Mouse (Mus musculus): Measurements from ENCODE around the gene Olfr427.
"Not testable (repeated sequence)": the region's sequence is repeated elsewhere in the genome, so short reads cannot be mapped to it uniquely, and the experiment has no call there.

Olfr427 gene
- long read RNA-seq, experiment 1, result 0 reads
- long read RNA-seq, experiment 2, result 0 reads

DNA sequence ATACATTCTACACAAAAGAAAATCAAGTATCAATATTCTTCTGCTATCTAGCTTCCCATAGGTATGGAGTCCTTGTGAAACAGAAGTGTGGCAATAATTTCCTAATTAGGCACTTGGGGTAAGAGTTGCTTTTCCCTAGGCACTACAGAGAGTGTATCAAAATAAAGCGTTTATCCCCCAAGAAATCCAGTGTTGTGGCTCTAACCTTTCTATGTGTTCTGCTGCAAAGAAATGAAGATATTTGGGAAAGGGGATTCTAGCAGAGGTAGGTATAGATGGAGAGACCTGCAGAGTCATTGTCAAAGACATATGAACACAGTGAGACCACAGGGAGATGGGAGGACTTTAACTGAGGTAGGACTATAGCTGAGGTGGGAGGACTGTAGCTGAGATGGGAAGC lies at the start of gene Olfr427:
Gene Olfr427, plus strand, starts transcription at position 301 of the 400 bp plus-strand sequence.
- intact Hi-C loops (cut with DNase I), result no loop called here

DNA sequence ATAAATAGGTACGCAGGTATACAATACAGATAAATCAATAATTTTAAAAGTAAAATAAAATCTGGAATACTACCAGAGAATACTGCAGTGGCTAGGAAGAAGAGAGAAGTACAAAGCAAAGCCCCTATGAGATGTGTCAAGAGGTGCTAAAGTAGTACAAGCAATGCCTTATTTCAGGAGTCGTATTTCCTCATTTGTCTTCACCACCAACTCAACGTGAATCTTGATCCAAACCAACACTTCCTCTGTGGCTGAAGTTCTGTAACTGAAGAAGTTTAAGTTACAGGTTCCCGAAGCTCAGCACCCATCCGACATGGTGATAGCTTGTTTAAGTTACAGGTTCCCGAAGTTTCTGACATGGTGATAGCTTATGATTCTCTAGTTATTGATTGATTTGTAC lies 48.5 kb upstream of the Olfr427 start:
- intact Hi-C loops (cut with DNase I), result not testable (repeated sequence)

DNA sequence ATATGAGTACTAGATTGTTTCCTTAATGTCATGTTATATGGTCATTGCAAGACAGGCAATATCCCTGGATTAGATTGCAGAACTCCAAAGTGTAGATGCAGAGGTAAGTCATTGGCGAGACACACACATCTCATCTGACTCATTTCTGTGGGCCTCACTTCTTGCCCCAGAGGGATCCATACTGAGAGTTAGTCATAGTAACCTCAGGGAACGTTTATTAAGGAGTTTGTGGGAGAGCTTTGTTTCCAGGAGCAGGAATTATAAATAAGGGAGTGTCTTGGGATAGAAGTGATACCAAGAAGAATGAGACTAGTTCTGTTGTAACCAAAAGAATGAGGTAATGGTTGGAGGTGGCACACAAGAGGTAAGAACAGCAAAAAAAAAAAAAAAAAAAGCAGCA lies 47.8 kb upstream of the Olfr427 start, which contains the start of gene Olfr432:
Gene Olfr432, plus strand, starts transcription at position 313 of the 400 bp plus-strand sequence.
- intact Hi-C loops (cut with DNase I), result no loop called here

DNA sequence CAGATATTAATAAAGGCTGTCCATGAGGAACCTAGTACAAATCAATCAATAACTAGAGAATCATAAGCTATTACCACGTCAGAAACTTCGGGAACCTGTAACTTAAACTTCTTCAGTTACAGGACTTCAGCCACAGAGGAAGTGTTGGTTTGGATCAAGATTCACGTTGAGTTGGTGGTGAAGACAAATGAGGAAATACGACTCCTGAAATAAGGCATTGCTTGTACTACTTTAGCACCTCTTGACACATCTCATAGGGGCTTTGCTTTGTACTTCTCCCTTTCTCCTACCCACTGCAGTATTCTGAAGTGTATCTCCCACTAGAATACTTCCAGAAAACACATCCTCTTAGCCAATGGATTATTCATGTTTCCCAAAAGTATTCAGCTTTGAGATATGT lies 47.3 kb upstream of the Olfr427 start:
- intact Hi-C loops (cut with DNase I), result not testable (repeated sequence)

DNA sequence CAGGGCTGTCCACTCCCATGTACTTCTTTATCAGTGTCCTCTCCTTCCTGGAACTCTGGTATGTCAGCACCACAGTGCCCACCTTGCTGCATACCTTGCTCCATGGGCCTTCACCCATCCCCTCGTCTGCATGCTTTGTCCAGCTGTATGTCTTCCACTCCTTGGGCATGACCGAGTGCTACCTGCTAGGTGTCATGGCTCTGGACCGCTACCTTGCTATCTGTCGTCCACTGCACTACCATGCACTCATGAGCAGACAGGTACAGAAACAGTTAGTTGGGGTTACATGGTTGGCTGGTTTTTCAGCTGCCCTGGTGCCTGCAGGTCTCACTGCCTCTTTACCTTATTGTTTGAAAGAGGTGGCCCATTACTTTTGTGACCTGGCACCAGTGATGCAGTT lies 46.2 kb upstream of the Olfr427 start:
- intact Hi-C loops (cut with DNase I), result no loop called here

DNA sequence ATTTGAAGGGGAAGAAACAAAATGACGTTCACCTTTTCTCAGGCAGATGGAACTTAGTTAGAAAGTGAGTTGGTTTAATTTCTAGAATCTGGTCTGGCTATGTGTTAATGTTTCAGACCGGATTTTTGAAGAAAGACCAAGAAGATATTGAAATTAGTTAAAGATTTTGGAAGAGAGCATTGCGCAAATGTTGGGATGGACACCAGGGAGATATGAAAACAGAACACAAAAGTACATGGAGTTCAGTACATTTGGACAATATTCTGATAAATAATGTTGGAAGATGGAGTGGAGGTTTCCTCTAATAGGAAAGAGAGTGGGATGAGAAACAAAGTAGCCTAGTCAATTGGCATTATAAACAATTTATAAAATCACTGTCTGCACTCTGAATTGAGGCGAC lies 45.2 kb upstream of the Olfr427 start:
- intact Hi-C loops (cut with DNase I), result no loop called here

DNA sequence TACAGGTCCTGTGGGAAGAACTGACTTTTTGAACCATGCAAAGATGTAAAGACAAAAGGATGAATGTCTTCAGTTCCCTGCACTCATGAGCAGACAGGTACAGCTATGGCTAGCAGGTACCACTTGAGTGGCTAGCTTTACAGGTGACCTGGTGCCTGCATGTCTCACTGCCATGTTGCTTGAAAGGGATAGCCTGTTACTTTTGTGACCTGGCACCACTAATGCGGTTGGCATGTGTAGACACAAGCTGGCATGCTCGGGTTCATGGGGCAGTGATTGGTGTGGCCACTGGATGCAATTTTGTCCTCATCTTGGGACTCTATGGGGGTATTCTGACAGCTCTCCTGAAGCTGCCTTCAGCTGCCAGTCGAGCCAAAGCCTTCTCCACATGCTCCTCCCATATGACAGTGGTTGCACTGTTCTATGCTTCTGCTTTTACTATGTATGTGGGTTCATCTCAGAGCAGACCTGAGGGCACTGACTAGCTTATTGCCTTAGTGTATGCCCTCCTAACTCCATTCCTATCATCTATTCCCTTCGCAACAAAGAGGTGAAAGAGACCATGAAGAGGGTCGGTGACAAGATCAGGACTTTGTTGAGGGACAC lies 44.7 kb upstream of the Olfr427 start:
- intact Hi-C loops (cut with DNase I), result no loop called here

DNA sequence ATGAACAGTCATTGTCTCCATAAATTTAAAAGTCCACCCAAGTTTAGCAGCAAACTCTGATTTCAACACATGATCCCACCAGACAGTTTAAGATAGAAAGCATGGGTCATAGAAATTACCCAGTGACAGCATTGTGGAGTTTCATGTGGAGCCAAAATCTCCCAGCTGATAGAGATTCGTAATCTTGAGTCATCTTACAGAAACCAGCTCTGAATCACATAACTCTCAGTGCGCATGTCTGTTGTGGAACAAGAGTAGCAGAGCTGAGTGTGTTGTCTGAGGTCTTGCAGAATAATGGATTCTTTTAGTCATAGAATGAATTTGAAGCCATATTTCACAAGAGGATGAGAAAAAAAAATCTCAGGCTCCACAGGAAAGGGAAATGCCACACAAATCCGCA lies 43.7 kb upstream of the Olfr427 start:
- intact Hi-C loops (cut with DNase I), result no loop called here

DNA sequence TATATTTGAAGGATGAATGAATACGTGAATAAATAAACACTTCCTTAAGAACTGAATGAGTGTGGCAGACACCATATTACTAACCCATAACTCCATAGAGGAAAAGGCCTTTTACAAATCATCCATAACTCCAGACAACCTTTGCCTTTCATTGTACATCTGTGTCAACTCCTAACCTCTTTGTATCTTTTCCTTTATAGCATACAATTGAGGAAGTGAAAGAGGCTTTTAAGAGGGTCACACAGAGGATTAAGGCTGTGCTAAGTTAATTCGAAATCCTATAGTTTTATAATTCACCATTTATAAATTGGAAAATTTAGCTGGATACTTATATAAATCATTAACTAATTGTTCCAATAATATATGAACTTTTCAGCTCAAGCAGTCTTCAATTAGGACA lies 41.4 kb upstream of the Olfr427 start:
- intact Hi-C loops (cut with DNase I), result no loop called here

DNA sequence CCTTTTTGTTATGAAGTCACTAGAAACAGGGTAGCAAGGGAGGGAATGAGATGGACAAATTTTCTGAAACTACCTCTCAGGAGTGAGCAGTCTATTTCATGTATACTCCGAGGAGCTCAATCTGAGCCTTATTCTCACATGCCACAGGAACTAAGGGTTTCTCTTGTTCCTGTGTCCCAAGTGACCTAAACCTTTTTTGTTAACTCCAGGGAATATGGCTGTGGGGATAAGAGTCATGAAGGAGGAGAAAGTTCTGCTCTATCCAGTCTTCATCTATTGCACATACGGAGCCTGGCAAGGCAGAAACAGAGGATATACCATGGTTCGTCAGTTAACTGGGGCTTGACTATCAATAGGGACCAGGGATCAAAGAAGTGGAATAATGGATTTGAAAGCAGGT lies 30.4 kb upstream of the Olfr427 start, which contains the start of gene Olfr430:
Gene Olfr430, plus strand, starts transcription at position 301 of the 400 bp plus-strand sequence.
- intact Hi-C loops (cut with DNase I), result no loop called here

DNA sequence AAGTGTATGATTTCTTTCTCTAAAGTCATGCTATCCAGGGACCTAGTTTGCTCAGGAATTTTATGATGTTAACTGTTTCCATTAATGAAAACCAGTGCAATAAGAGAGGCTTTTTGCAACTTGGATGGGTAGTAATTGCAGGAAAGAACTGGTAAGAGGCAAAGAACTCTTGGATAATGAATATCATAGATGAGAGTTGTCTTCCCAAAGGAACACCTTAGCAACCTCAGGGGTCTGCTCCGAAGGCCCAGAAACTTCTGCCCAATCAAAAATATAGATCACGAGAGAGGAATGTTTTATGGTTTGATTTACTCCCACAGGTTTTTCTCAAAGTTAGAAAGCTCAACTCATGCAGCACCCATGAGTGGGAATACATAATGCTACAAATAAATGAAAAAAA lies 12.7 kb upstream of the Olfr427 start, which contains the start of gene Olfr429:
Gene Olfr429, plus strand, starts transcription at position 301 of the 400 bp plus-strand sequence.
- intact Hi-C loops (cut with DNase I), result no loop called here

DNA sequence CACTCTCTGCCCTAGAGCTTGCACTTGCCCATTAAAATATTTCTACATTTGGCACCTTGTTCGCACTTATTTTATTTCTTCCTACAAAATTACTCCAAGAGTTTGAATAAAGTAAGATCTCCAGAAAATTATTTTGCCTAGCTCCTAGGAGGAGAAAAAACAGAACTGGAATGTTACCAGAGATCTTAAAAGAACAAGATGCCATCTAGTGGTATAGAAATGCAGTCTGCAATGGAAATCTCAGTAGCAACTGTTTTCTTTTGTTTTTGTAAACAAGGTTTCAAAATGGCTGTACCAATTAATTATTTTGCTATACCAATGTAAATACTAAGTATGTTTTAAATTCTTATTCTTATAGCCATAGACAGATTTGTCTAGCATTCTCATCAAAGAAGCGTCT lies 7.0 kb downstream of the Olfr427 start:
- intact Hi-C loops (cut with DNase I), result loop anchor here (5.0 kb wide), 1 partner anchor 646 kb away; no protein-coding TSS in a partner anchor

DNA sequence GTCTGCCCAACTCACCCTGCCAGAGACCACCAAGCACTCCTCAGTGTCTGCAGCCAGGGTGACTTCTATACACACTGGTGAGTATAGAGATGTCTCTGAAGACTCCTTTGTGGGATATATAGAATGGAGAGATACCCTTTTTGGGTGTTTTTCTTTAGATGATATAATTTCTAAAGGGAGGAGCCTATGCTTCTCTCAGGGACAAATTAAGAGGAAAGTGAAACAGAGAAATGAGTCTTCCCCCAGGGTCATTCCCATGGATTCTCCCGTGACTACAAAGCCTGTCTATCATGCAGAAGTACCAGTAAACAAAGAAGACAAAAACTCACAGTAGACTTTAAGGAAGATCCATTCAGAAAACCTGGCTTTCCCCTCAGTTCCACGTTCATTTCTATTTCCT lies 24.4 kb downstream of the Olfr427 start, which contains the start of gene Olfr231:
Gene Olfr231, minus strand, starts transcription at position 101 of the 400 bp plus-strand sequence.
- intact Hi-C loops (cut with DNase I), result no loop called here

DNA sequence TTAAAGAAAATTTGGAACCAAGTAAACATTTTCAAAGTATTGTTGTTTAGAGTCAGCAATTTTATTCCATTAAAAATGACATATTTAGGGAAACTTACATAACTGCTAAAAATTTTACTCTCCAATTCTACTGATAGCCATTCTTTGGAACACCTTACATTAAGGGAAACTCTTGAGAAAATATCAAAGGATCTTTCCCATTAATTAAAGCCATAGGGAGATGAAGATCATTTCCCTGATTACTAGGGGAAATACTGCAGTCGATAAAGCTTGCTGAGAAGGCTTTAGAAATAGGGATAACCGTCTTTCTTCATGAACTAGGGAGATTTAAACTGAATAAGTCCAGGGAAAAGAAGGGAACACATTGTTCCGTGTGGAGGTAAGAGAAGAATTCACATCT lies 34.5 kb downstream of the Olfr427 start, which contains the start of gene Olfr424:
Gene Olfr424, plus strand, starts transcription at position 301 of the 400 bp plus-strand sequence.
- intact Hi-C loops (cut with DNase I), result no loop called here

DNA sequence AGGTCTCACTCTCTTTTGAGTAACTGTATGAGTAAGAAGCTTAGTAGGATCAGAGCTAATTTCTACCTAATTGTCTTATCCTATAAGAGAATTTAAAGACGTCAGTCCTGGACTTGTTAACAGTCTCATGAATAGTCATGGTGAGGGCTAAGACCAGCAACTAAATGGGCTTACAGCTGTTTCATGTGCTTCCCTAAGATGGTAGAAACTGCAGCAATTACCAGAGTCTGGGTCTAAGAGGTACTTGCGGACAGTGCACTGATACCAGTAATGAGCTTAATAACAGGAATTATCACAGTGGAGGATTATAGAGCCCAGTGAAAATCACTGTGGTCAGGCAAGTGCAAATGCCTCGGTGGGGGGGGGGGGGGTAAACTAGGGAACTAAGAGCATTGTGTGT lies 35.3 kb downstream of the Olfr427 start:
- intact Hi-C loops (cut with DNase I), result no loop called here

DNA sequence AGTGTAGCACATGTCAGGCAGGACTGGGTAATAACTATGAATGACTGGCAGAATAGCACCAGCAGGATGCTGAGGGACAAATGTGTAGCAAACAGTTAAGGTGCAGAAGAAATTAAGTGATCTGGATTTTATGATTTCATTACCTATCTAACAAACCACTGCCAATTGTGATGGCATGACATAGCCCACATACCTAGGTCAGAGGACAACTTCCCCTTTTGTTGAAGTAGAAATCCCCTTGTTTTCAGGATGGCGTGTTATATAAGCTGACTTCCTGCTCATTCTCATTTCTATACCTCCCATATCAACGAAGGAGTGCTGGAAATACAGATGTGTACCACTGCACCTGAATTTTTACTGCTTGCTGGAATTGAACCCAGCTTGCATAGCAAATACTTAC lies 44.7 kb downstream of the Olfr427 start:
- intact Hi-C loops (cut with DNase I), result no loop called here

DNA sequence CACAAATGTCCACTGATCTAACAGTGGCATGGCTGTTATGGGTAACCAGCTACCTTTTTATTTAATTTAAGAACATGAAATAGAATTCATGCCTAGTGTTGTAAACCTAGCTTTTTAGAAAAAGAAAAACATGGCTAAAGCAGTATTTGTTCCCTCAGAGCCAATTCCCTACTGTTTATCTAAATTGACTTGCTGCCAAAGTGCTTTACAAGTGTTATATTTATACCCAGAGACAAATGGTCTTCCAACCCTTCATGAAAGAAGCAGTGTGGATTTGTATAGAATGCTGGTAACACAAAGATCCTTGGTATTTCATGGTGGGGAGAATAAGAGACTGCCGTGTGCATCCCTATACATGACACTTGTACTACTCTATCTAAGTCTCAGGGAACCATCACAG lies 50.0 kb downstream of the Olfr427 start:
- intact Hi-C loops (cut with DNase I), result no loop called here

DNA sequence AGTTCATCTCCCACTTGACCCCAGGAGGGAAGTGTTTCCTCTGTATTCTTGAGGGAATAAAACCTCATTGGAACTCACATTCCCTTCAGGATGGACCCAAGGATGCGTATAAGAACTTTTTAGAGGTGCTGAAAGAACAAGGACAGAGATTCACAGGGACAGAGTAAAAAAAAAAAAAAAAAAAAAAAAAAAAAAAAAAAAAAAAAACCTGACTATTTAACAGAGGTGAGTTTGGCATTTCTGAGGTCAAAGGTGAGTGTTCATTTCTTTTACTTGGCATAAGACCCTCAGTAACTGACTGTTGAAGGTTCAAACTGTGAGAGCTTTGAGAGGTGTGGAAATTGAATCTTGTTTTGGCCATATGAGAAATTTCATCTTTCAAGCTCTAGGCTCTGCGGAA lies 52.6 kb downstream of the Olfr427 start:
- intact Hi-C loops (cut with DNase I), result no loop called here
